Mouse (Mus musculus) liver, embryonic 11.5 days (tissue): ENCODE results near the gene Pdzd7. TPM values are rescaled to one million over a fixed set of nuclear protein-coding genes. Genes with fewer than 3 reads are reported as not detected.

Source experiments
- ATAC-seq: fragments of 200-750 bp; cut with Nextera tagmentation; replicated peaks from 2 replicates; pipeline ENCODE4 v1.8.0; 2017; ENCODE audit warnings: moderate number of reproducible peaks, mild to moderate bottlenecking, moderate TSS enrichment, moderate library complexity; ENCODE audit not compliant: low FRiP score
- DNase-seq: peaks from one replicate; pipeline ENCODE4 v3.0.0-alpha.2; 2017; ENCODE audit warnings: low spot score
- H3K27ac ChIP-seq: fragments of 300-500 bp; sonication (generic); 2 replicates; pipeline ENCODE4 v1.5.1; 2014; ENCODE audit warnings: mild to moderate bottlenecking, low read depth, low read length, control low read depth
- H3K27me3 ChIP-seq: fragments of 300-500 bp; sonication (generic); replicated peaks from 2 replicates; pipeline ENCODE4 v1.6.1; 2014; ENCODE audit warnings: low read length, mixed read lengths; ENCODE audit not compliant: control insufficient read depth, insufficient read depth
- H3K36me3 ChIP-seq: fragments of 300-500 bp; sonication (generic); 2 replicates; pipeline ENCODE4 v1.6.1; 2014; ENCODE audit warnings: mild to moderate bottlenecking, low read length, moderate library complexity, mixed read lengths; ENCODE audit not compliant: control insufficient read depth, insufficient read depth
- H3K4me1 ChIP-seq: fragments of 300-500 bp; sonication (generic); replicated peaks from 2 replicates; pipeline ENCODE4 v1.6.1; 2014; ENCODE audit warnings: low read length, mixed read lengths; ENCODE audit not compliant: control insufficient read depth, insufficient read depth
- H3K4me2 ChIP-seq: fragments of 300-500 bp; sonication (generic); 2 replicates; pipeline ENCODE4 v1.6.1; 2014; ENCODE audit warnings: mild to moderate bottlenecking, control low read depth, moderate library complexity
- H3K4me3 ChIP-seq: fragments of 300-500 bp; sonication (generic); 2 replicates; pipeline ENCODE4 v1.5.1; 2014; ENCODE audit warnings: low read depth, low read length, control low read depth
- H3K9ac ChIP-seq: fragments of 300-500 bp; sonication (generic); 2 replicates; pipeline ENCODE4 v1.6.1; 2014; ENCODE audit warnings: low read depth, low read length, control low read depth
- H3K9me3 ChIP-seq: fragments of 300-500 bp; sonication (generic); 2 replicates; pipeline ENCODE4 v1.6.1; 2016; ENCODE audit warnings: low read length, inconsistent platforms, mixed read lengths; ENCODE audit not compliant: control insufficient read depth
- WGBS: fragments of 180-500 bp; shearing (Covaris S2); extraction: QIAGEN DNeasy Blood & Tissue Kit; methylation state at CpG from one replicate; pipeline ENCODE4 v1.1.7; 2014; 5-methylcytosine and 5-hydroxymethylcytosine counted together
- polyA plus RNA-seq: library from polyadenylated mRNA; unstranded; fragments of >200 nt; fragmentation: Nextera tagmentation; extraction: Ambion mirVana; gene quantifications from 2 replicates; pipeline ENCODE4 v1.2.1, GENCODE M21; 2014

Pdzd7 gene
- 0.09 TPM in 1 of 2 replicates, not detected in the other for polyA plus RNA-seq

DNA sequence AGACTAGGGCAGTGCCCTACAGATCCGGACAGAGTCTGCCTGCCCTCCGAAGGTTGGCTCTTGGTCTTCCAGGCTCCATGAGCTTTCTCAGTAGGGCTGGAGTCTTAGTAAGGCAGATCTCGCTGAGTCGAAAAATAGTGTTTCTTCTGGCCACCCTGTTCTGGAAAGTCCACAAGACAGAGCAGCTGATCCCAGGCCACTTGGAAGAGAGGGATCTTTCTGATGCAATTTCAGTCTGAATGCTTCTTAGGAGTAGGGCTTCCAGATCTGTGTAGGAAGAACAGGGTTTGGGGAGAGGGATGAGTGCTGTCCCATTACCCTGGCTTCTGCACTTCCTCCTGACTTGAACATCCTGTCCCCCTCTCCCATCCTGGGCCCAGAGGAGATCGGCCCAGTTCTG is at the start of gene Pdzd7:
TSS of gene Pdzd7 (minus strand) at position 67 of the 400 bp plus-strand sequence.
- no peaks in the 10 kb centered on the region for H3K36me3 ChIP-seq
- H3K27ac ChIP-seq = no peak within 1 kb of the TSS
- H3K9ac ChIP-seq = no peak within 1 kb of the TSS
- WGBS = 67% methylated on average over 5 of the region's 5 CpGs
- peaks cover 20% of the 10 kb centered on the region for H3K4me1 ChIP-seq
- peak within 1 kb of the TSS; percentile 56 for H3K4me3 ChIP-seq
- H3K4me2 ChIP-seq = peak within 1 kb of the TSS; percentile 93
- no peak for DNase-seq
- ATAC-seq = no peak
- H3K9me3 ChIP-seq = no peaks in the 10 kb centered on the region
- H3K27me3 ChIP-seq = peaks cover 54% of the 10 kb centered on the region

DNA sequence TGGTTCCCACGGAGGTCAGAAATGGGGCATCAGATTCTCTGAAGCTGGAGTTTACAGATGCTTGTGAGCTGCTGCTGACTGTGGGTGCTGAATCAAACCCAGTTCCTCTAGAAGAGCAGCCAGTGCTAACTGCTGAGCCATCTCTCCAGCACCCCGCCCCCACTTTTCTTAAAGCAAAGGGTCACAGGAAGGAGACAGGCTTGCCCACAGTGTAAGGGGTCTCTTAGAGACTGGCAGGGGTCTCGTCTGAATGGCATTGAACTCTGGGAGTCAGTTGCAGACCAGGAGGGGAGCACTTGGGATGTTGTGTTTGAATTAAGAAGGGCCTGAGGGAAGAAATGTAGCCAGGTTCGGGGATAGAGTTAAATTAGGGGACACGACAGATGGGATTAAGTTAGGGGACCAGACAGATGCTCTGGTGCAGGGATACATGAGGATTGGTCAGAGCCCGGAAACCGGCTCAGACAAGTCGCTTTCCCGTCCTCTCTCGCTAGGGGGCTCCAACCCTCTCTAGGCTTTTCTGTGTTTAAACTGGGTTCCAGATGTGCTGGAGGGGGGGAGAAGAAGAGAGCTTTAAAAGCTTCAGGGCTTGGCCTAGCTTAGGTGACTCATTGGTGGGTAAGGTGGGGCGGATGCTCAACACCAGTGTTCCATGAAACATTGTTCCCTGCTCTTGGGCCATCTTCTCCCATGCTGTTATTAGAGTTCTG is 36.5 kb upstream of the Pdzd7 start:
- Histone ChIP-seq H3K4me2 (no peak overlapping the region), H3K4me3 (no peak overlapping the region), H3K9me3 (no peaks in the 10 kb centered on the region), H3K9ac (no peak overlapping the region), H3K36me3 (no peaks in the 10 kb centered on the region), H3K27ac (no peak overlapping the region), H3K27me3 (peaks cover 85% of the 10 kb centered on the region), H3K4me1 (peaks cover 32% of the 10 kb centered on the region)
- DNase-seq (no peak), ATAC-seq (no peak)
- 21% methylated on average over 11 of the region's 11 CpGs for WGBS

DNA sequence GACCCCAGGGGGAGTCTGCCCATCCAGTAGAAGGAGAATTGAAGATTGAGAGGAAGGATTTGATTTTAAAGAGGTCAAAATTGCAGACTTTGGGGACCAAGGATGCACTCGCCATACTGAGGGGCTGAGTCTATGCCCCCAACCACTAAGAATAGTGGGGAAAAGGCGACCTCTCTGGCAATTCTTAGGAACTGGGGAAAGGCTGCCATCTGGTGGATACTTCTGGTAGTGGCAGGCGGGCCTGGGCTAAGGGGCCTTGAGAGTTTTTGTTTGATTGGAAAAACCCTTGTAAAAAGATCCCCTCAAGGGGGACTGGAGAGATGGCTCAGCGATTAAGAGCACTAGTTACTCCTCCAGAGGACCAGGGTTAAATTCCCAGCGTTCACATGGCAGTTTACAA is 35.8 kb upstream of the Pdzd7 start:
- Histone ChIP-seq H3K27me3 (peaks cover 87% of the 10 kb centered on the region), H3K36me3 (no peaks in the 10 kb centered on the region), H3K9me3 (no peaks in the 10 kb centered on the region), H3K4me3 (peak overlapping the region; percentile 5; the same call in 1 of the 2 replicates), H3K27ac (no peak overlapping the region), H3K4me2 (peak overlapping the region; percentile 35; the same call in 1 of the 2 replicates), H3K9ac (no peak overlapping the region), H3K4me1 (peaks cover 37% of the 10 kb centered on the region)
- no peak for ATAC-seq
- peak; percentile 74 for DNase-seq
- WGBS = 2% methylated on average over 5 of the region's 5 CpGs

DNA sequence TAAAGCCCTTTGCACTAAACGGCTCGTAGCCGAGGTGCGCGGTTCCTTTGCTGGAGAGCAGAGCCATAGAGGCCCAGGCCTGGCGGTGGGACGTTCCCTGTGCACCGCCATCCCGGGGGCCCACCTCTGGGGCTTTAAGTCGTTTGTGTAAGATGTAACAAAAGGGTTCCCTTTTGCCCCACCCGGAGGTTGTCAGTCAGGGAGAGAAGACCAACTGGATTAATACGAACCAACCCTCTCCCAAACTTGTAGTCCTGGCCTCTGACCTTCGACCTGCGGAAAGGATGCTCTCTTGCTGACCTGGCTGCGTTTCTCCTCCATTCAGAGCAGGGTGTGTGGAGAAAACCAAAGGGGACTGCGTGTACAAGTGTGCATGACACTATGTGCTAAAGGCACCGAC is 35.2 kb upstream of the Pdzd7 start:
- Histone ChIP-seq H3K9ac (no peak overlapping the region), H3K4me3 (peak overlapping the region; percentile 39), H3K27me3 (peaks cover 87% of the 10 kb centered on the region), H3K4me2 (peak overlapping the region; percentile 61), H3K27ac (no peak overlapping the region), H3K4me1 (peaks cover 41% of the 10 kb centered on the region), H3K9me3 (no peaks in the 10 kb centered on the region), H3K36me3 (no peaks in the 10 kb centered on the region)
- 1% methylated on average over 17 of the region's 17 CpGs for WGBS
- DNase-seq = no peak
- ATAC-seq = no peak

DNA sequence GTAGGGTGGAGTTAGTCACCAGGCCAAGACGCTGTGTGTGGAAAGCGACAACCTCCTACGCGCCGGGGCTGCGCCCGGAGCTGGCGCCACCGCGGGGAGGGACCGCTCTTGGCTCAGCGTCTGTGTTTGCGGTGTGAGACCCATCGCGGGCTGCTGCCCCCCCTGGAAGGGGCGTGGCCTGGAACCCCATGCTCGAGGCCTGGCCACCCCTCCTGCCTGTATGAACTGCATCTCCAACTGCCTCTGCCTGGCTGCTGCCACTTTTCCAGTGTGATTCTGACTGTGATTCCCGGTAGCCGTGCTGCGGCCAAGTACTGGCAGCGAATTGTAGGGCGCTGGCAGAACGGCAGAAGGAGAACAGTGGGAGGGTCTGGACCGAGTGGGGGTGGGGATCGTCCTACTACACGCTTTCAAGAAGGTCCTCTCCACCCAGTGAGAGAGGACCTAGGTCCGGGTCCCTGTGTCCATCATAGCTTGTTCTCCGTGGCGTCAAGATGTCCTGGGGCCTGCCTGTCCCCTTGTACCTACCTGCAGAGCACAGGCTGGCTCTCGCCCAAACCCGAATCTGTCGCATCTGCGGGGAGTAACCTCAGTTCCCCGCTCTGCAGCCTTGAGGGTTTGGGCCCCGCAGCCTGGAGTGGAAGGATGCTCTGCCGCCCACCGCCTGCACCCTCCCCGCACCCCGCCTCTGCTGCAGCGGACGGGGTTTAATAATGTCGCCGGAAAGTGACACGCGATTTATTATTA is 34.4 kb upstream of the Pdzd7 start:
- no peak overlapping the region for H3K9ac ChIP-seq
- DNase-seq = no peak

DNA sequence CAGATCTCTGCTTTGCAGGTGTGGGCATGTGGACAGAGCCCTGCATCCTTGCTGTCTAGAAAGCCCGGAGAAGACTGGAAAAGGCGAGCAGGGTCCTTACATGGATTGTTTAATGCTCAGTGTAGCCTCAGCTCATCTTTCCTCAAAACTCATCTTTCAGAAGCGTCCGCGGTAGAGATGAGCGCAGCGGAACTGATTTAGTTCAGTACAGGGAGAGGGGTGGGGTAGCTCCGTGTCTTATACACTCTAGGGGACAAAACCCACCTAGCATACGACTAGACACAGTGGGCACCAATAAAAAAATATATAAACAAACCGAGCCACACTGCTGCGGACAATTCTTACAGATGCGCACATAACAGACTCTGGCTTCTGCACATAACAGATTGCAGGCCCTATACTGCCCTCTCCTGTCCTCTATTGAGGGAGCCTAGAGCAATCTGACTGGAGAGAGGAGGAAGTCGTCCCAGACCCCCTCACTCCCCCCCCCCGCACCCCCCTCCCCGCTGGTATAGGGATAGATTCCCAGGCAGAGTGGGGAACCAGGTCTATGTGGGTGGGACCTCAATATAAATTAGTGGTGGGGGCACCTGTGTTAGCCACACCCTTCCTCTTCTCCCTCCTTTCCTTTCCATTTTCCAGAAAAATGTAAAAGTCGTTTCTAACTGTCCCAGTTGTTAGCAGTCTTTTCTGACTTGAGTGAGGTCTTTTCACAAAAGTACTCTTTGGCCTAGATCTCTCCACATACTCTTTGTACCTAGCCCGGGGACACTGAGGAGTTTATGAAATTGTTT is 33.7 kb upstream of the Pdzd7 start:
- 13% methylated on average over 17 of the region's 17 CpGs for WGBS
- H3K4me1 ChIP-seq = peaks cover 43% of the 10 kb centered on the region
- H3K4me2 ChIP-seq = peak overlapping the region; percentile 61
- H3K36me3 ChIP-seq = no peaks in the 10 kb centered on the region
- no peaks in the 10 kb centered on the region for H3K9me3 ChIP-seq
- peaks cover 78% of the 10 kb centered on the region for H3K27me3 ChIP-seq
- no peak overlapping the region for H3K27ac ChIP-seq
- ATAC-seq = no peak
- H3K9ac ChIP-seq = no peak overlapping the region
- peak overlapping the region; percentile 39 for H3K4me3 ChIP-seq
- no peak for DNase-seq

More for the DNA sequence above, 34.4 kb upstream of the Pdzd7 start:
- H3K36me3 ChIP-seq = no peaks in the 10 kb centered on the region
- H3K4me1 ChIP-seq = peaks cover 44% of the 10 kb centered on the region
- H3K27me3 ChIP-seq = peaks cover 83% of the 10 kb centered on the region
- ATAC-seq = no peak
- peak overlapping the region; percentile 61 for H3K4me2 ChIP-seq
- 2% methylated on average over 45 of the region's 45 CpGs for WGBS
- H3K27ac ChIP-seq = no peak overlapping the region
- H3K9me3 ChIP-seq = no peaks in the 10 kb centered on the region
- H3K4me3 ChIP-seq = peak overlapping the region; percentile 39

DNA sequence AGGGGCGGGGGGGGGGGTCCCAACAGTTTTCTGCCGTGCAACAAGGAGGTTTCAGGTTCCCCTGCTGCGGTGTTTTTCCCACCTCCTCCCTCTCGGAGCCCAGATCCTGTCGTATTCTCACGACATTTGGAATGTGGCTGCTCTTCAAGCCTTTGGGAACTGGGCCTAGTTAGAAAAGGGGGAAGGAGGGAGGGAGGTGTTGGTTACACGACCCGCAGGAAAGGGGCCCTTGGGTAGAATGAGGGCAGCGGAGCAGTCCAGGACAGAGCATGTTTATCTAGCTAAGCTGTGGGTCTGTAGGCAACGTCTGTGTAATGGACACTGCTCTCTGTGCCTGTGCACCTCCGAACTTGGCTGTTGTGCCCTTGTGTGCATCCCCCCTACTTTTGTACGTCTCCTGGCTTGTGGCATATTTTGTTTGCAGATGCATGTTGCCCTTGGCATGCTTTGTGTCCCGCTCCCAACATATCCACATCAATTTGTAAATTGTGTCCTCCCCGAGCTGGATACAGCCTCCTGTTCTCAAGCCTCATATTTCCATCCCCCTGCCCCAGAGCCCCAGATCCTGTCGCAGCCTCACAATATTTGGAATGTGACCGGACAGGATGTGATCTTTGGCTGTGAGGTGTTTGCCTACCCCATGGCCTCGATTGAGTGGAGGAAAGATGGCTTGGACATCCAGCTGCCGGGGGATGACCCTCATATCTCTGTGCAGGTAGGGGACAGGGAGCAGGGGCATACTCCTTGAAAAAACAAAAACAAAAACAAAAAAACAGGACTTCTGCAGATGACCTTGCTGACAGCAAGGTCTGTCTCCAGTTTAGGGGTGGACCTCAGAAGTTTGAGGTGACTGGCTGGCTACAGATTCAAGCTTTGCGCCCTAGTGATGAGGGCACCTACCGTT is 32.5 kb upstream of the Pdzd7 start:
- H3K9ac ChIP-seq = no peak overlapping the region
- no peak overlapping the region for H3K4me3 ChIP-seq
- DNase-seq (no peak), ATAC-seq (no peak)
- WGBS = 11% methylated on average over 20 of the region's 20 CpGs
- no peak overlapping the region for H3K4me2 ChIP-seq
- H3K27ac ChIP-seq = no peak overlapping the region
- H3K36me3 ChIP-seq = no peaks in the 10 kb centered on the region
- no peaks in the 10 kb centered on the region for H3K9me3 ChIP-seq
- peaks cover 39% of the 10 kb centered on the region for H3K4me1 ChIP-seq
- H3K27me3 ChIP-seq = peaks cover 71% of the 10 kb centered on the region
